Mouse (Mus musculus) liver, embryonic 12.5 days (tissue): Measurements from ENCODE around the gene Pdgfra. TPM values are rescaled to one million over a fixed set of nuclear protein-coding genes. Genes with fewer than 3 reads are reported as not detected.

Source experiments
- ATAC-seq: fragments of 200-750 bp; cut with Nextera tagmentation; 2 replicates; pipeline ENCODE4 v1.8.0; 2017; ENCODE audit warnings: moderate number of reproducible peaks, mild to moderate bottlenecking, moderate library complexity
- H3K27ac ChIP-seq: fragments of 300-500 bp; sonication (generic); 2 replicates; pipeline ENCODE4 v1.5.1; 2016; ENCODE audit warnings: mild to moderate bottlenecking
- H3K27me3 ChIP-seq: fragments of 300-500 bp; sonication (generic); replicated peaks from 2 replicates; pipeline ENCODE4 v1.6.1; 2016; ENCODE audit warnings: mild to moderate bottlenecking, moderate library complexity
- H3K36me3 ChIP-seq: fragments of 300-500 bp; sonication (generic); 2 replicates; pipeline ENCODE4 v1.6.1; 2016; ENCODE audit warnings: mild to moderate bottlenecking, moderate library complexity
- H3K4me1 ChIP-seq: fragments of 300-500 bp; sonication (generic); 2 replicates; pipeline ENCODE4 v1.6.1; 2016
- H3K4me2 ChIP-seq: fragments of 300-500 bp; sonication (generic); 2 replicates; pipeline ENCODE4 v1.6.1; 2016; ENCODE audit warnings: mild to moderate bottlenecking, moderate library complexity
- H3K4me3 ChIP-seq: fragments of 300-500 bp; sonication (generic); 2 replicates; pipeline ENCODE4 v1.5.1; 2016; ENCODE audit warnings: mild to moderate bottlenecking, moderate library complexity
- H3K9ac ChIP-seq: fragments of 300-500 bp; sonication (generic); 2 replicates; pipeline ENCODE4 v1.6.1; 2016; ENCODE audit warnings: mild to moderate bottlenecking, moderate library complexity
- H3K9me3 ChIP-seq: fragments of 300-500 bp; sonication (generic); replicated peaks from 2 replicates; pipeline ENCODE4 v1.6.1; 2016; ENCODE audit warnings: mild to moderate bottlenecking, moderate library complexity
- WGBS: fragments of 180-500 bp; shearing (Covaris S2); methylation state at CpG from one replicate; pipeline ENCODE4 v1.1.7; 2016; ENCODE audit not compliant: insufficient replicate concordance; 5-methylcytosine and 5-hydroxymethylcytosine counted together
- polyA plus RNA-seq: library from polyadenylated mRNA; unstranded; fragments of >200 nt; fragmentation: Nextera tagmentation; extraction: Ambion mirVana; gene quantifications from 2 replicates; pipeline ENCODE4 v1.2.1, GENCODE M21; 2016

The Pdgfra gene
- polyA plus RNA-seq, 1 experiment from 2014 or later = 7.9 TPM

GRCm38 (mm10) chr5:75184693-75185235, 32.7 kb downstream of the Pdgfra start:
- ATAC-seq = no peak
- Histone ChIP-seq H3K36me3 (no peaks in the 10 kb centered on the region), H3K27me3 (no peaks in the 10 kb centered on the region)

GRCm38 (mm10) chr5:75185584-75185983, 33.5 kb downstream of the Pdgfra start:
- H3K9ac ChIP-seq = no peak overlapping the region
- no peak overlapping the region for H3K4me2 ChIP-seq
- no peak overlapping the region for H3K4me3 ChIP-seq
- ATAC-seq = no peak
- no peaks in the 10 kb centered on the region for H3K36me3 ChIP-seq
- no peaks in the 10 kb centered on the region for H3K4me1 ChIP-seq
- no peaks in the 10 kb centered on the region for H3K27me3 ChIP-seq
- 75% methylated on average over 7 of the region's 7 CpGs for WGBS
- H3K27ac ChIP-seq = no peak overlapping the region
- no peaks in the 10 kb centered on the region for H3K9me3 ChIP-seq

More at GRCm38 (mm10) chr5:75184693-75185235, 32.7 kb downstream of the Pdgfra start:
- H3K9me3 ChIP-seq = no peaks in the 10 kb centered on the region
- H3K4me1 ChIP-seq = no peaks in the 10 kb centered on the region
- H3K4me3 ChIP-seq = no peak overlapping the region
- H3K4me2 ChIP-seq = no peak overlapping the region
- no peak overlapping the region for H3K9ac ChIP-seq
- no peak overlapping the region for H3K27ac ChIP-seq
- WGBS = 52% methylated on average over 7 of the region's 7 CpGs

GRCm38 (mm10) chr5:75189319-75189987, 37.4 kb downstream of the Pdgfra start:
- H3K27me3 ChIP-seq = no peaks in the 10 kb centered on the region
- no peak overlapping the region for H3K9ac ChIP-seq
- no peak overlapping the region for H3K27ac ChIP-seq
- no peak overlapping the region for H3K4me2 ChIP-seq
- no peak for ATAC-seq
- 75% methylated on average over 15 of the region's 15 CpGs for WGBS
- H3K36me3 ChIP-seq = no peaks in the 10 kb centered on the region
- no peak overlapping the region for H3K4me3 ChIP-seq
- no peaks in the 10 kb centered on the region for H3K4me1 ChIP-seq
- H3K9me3 ChIP-seq = no peaks in the 10 kb centered on the region

DNA sequence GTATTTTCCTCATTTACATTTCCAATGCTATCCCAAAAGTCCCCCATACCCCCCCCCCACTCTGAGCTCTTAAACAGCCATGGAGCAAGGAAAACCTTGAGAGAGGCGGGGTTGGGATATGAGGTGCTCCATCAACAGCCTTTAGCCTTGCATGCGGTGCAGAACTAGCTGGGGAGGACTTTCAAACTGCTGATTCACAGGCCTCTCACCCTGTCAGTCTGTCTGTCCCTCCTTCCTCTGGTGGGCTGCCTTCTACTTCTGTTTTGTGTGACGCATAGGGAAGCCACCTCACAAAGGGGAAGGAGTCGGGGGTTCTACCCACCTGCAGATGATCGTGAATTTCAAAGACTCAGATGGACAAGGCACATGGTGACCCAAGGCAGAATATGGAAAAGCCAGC, 41.0 kb downstream of the Pdgfra start:
- Histone ChIP-seq H3K4me3 (no peak overlapping the region), H3K36me3 (no peaks in the 10 kb centered on the region), H3K4me2 (no peak overlapping the region), H3K9me3 (no peaks in the 10 kb centered on the region), H3K9ac (no peak overlapping the region), H3K4me1 (no peaks in the 10 kb centered on the region), H3K27me3 (no peaks in the 10 kb centered on the region), H3K27ac (no peak overlapping the region)
- 43% methylated on average over 5 of the region's 5 CpGs for WGBS
- ATAC-seq = no peak

GRCm38 (mm10) chr5:75198413-75198812, 46.3 kb downstream of the Pdgfra start:
- WGBS = 65% methylated on average over 8 of the region's 8 CpGs
- H3K27ac ChIP-seq = no peak overlapping the region

DNA sequence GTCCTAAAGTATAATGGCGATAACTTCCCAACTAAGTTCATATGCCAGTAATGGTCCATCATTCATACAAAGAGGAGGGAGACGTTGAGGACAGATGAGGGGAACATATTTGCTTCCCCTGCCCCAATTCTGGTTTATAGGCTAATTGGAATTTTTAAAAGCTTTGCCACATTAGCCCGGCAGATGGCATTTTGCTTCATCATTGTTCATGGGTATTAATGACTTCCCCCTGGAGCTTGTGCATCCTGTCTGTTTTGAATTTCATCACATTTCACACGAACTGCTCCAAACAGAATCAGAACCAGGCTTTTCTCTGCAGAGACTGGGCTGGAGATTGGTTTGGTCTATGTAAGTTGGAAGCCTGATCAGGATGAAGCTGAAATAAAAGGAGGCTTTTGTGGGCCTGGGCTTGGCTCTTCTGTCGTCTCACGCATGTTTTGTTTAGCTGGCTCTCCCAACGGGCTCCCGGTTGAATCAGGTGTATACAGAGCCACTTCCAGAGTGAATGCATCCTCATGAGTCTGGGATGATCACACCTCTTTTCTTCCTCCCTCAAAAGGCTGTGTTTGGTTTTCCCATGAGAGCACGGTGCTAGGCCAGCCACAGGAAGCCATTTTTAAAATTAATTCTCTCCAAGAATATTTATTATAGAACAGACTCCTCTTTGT, 47.7 kb downstream of the Pdgfra start:
- 68% methylated on average over 9 of the region's 9 CpGs for WGBS

More at GRCm38 (mm10) chr5:75198413-75198812, 46.3 kb downstream of the Pdgfra start:
- Histone ChIP-seq H3K27me3 (no peaks in the 10 kb centered on the region), H3K4me2 (no peak overlapping the region), H3K4me1 (no peaks in the 10 kb centered on the region), H3K4me3 (no peak overlapping the region), H3K36me3 (no peaks in the 10 kb centered on the region), H3K9ac (no peak overlapping the region), H3K9me3 (no peaks in the 10 kb centered on the region)
- no peak for ATAC-seq

GRCm38 (mm10) chr5:75200366-75200724, 48.3 kb downstream of the Pdgfra start:
- no peaks in the 10 kb centered on the region for H3K9me3 ChIP-seq
- H3K27ac ChIP-seq = no peak overlapping the region
- no peak overlapping the region for H3K9ac ChIP-seq
- WGBS = 75% methylated on average over 10 of the region's 10 CpGs
- no peaks in the 10 kb centered on the region for H3K36me3 ChIP-seq
- no peak for ATAC-seq
- no peaks in the 10 kb centered on the region for H3K27me3 ChIP-seq
- no peak overlapping the region for H3K4me2 ChIP-seq
- no peaks in the 10 kb centered on the region for H3K4me1 ChIP-seq
- H3K4me3 ChIP-seq = no peak overlapping the region

More for the DNA sequence above, 47.7 kb downstream of the Pdgfra start:
- ATAC-seq = no peak
- no peak overlapping the region for H3K9ac ChIP-seq
- no peaks in the 10 kb centered on the region for H3K9me3 ChIP-seq
- no peaks in the 10 kb centered on the region for H3K27me3 ChIP-seq
- no peak overlapping the region for H3K4me3 ChIP-seq
- H3K4me1 ChIP-seq = no peaks in the 10 kb centered on the region
- H3K36me3 ChIP-seq = no peaks in the 10 kb centered on the region
- no peak overlapping the region for H3K4me2 ChIP-seq
- no peak overlapping the region for H3K27ac ChIP-seq

DNA sequence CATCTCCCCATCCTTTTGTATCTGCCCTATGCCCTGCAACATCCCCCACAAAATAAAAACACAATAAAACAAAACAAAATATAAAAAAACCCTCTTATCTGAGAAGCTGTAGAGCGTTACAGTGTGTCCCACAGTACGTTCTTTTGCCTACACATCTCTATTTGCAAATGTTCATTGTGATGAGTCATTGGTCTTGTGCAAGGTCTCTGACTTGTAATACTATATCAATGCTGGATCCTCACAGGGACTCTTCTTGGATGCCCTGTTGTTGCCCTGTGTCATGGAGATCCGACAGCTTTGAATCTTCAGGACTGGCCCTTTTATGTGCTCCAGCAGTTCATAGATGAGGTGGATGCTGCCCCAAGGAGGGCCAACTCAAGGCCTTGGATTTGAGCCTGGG, 55.8 kb downstream of the Pdgfra start:
- H3K9me3 ChIP-seq = no peaks in the 10 kb centered on the region
- 64% methylated on average over 3 of the region's 3 CpGs for WGBS
- no peak for ATAC-seq
- H3K4me2 ChIP-seq = no peak overlapping the region
- no peak overlapping the region for H3K4me3 ChIP-seq
- H3K4me1 ChIP-seq = no peaks in the 10 kb centered on the region
- H3K36me3 ChIP-seq = no peaks in the 10 kb centered on the region
- no peak overlapping the region for H3K27ac ChIP-seq
- H3K27me3 ChIP-seq = no peaks in the 10 kb centered on the region
- no peak overlapping the region for H3K9ac ChIP-seq

- H3K27ac ChIP-seq = no peak overlapping the region
- no peaks in the 10 kb centered on the region for H3K4me1 ChIP-seq
- H3K9me3 ChIP-seq = no peaks in the 10 kb centered on the region
- no peak overlapping the region for H3K4me2 ChIP-seq
- no peaks in the 10 kb centered on the region for H3K36me3 ChIP-seq
- no peaks in the 10 kb centered on the region for H3K27me3 ChIP-seq
- 4% methylated on average over 1 of the region's 1 CpGs for WGBS
- H3K9ac ChIP-seq = no peak overlapping the region
- ATAC-seq = no peak
- H3K4me3 ChIP-seq = no peak overlapping the region
These were observed 57.9 kb downstream of the Pdgfra start for GRCm38 (mm10) chr5:75209966-75210365.

- WGBS = 53% methylated on average over 6 of the region's 6 CpGs
- Histone ChIP-seq H3K27ac (no peak overlapping the region), H3K27me3 (no peaks in the 10 kb centered on the region), H3K9me3 (no peaks in the 10 kb centered on the region), H3K4me1 (no peaks in the 10 kb centered on the region), H3K9ac (no peak overlapping the region), H3K36me3 (no peaks in the 10 kb centered on the region), H3K4me2 (no peak overlapping the region), H3K4me3 (no peak overlapping the region)
- ATAC-seq = no peak
These were observed 62.4 kb downstream of the Pdgfra start for GRCm38 (mm10) chr5:75214520-75214919.

DNA sequence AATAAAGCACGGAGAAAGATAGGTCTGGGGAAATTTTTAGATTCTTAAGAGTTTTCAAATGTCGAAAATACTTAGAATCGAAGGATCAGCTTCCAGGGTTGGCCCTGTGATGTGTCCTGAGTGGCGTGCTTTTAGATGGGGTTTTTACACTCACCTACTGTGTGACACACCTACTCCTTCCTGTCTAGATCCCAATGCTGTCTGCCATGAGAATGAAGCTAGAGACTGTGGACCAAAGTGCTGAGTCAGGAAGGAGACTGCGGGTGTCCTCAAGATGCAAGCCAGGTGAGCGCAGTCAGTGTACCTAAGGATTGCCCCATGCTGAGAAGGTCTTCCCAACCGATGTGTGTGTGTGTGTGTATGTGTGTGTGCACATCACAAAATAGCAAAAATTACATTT, 62.8 kb downstream of the Pdgfra start:
- no peaks in the 10 kb centered on the region for H3K36me3 ChIP-seq
- H3K27me3 ChIP-seq = no peaks in the 10 kb centered on the region; the same call in 1 of the 2 replicates
- no peaks in the 10 kb centered on the region for H3K4me1 ChIP-seq
- 79% methylated on average over 7 of the region's 7 CpGs for WGBS
- ATAC-seq = no peak
- H3K4me3 ChIP-seq = no peak overlapping the region
- H3K27ac ChIP-seq = no peak overlapping the region
- no peak overlapping the region for H3K9ac ChIP-seq
- H3K4me2 ChIP-seq = no peak overlapping the region
- no peaks in the 10 kb centered on the region for H3K9me3 ChIP-seq

- Histone ChIP-seq H3K27me3 (no peaks in the 10 kb centered on the region; the same call in 1 of the 2 replicates), H3K4me2 (no peak overlapping the region), H3K4me3 (no peak overlapping the region), H3K27ac (no peak overlapping the region), H3K36me3 (no peaks in the 10 kb centered on the region), H3K4me1 (no peaks in the 10 kb centered on the region), H3K9ac (no peak overlapping the region), H3K9me3 (no peaks in the 10 kb centered on the region)
- WGBS = 63% methylated on average over 7 of the region's 7 CpGs
- ATAC-seq = no peak
These were observed 63.7 kb downstream of the Pdgfra start for GRCm38 (mm10) chr5:75215678-75216256.
